Mouse (Mus musculus): ENCODE results near the gene Mgp. TPM values are rescaled to one million over a fixed set of nuclear protein-coding genes. Genes with fewer than 3 reads are reported as not detected.

The Mgp gene
- total RNA-seq (2023): not detected in 4 replicates

GRCm38 (mm10) chr6:136875670-136876069 is at the start of gene Mgp:
Gene Mgp, minus strand, starts transcription at chr6:136875823.

GRCm38 (mm10) chr6:136923532-136923931 is 47.9 kb upstream of the Mgp start, which contains the start of gene Pde6h:
Gene Pde6h, plus strand, starts transcription at chr6:136923832.

GRCm38 (mm10) chr6:136922080-136922479 is 46.5 kb upstream of the Mgp start, which contains the start of gene Erp27:
Gene Erp27, minus strand, starts transcription at chr6:136922180.

GRCm38 (mm10) chr6:136857186-136857872 is 18.3 kb downstream of the Mgp start, which contains the start of gene Art4:
Gene Art4, minus strand, starts transcription at chr6:136857733.

GRCm38 (mm10) chr6:136835352-136835751 is 40.3 kb downstream of the Mgp start, which contains the start of gene Smco3:
Gene Smco3, minus strand, starts transcription at chr6:136835452.

GRCm38 (mm10) chr6:136827881-136828561 is 47.6 kb downstream of the Mgp start, which contains the start of gene Wbp11:
Gene Wbp11, minus strand, starts transcription at chr6:136828233.

GRCm38 (mm10) chr6:136827516-136827880 is 48.1 kb downstream of the Mgp start, which contains the start of gene BC049715:
Gene BC049715, plus strand, starts transcription at chr6:136827626.

Other genes with a start within 250 kb of the Mgp start
- gene Plbd1, start 213.9 kb downstream of the Mgp start, total RNA-seq (2023): 73.7 to 84.3 TPM (median 79.0 TPM) in 4 replicates
- gene Gucy2c, start 94.1 kb downstream of the Mgp start, total RNA-seq (2023): 0.24 TPM in 1 of 4 replicates, not detected in the others
- gene Hist4h4, start 71.4 kb downstream of the Mgp start, total RNA-seq (2023): 14.5 to 18.6 TPM (median 15.4 TPM) in 4 replicates
- 50.5 to 66.8 TPM (median 53.5 TPM) in 4 replicates for gene H2afj, start 67.6 kb downstream of the Mgp start, total RNA-seq (2023)
- 4.4 to 9.9 TPM (median 7.9 TPM) in 4 replicates for gene BC049715, start 48.2 kb downstream of the Mgp start, total RNA-seq (2023)
- 229 to 267 TPM (median 251 TPM) in 4 replicates for gene Wbp11, start 47.6 kb downstream of the Mgp start, total RNA-seq (2023)
- not detected in 4 replicates for gene Smco3, start 40.4 kb downstream of the Mgp start, total RNA-seq (2023)
- gene Art4, start 18.1 kb downstream of the Mgp start, total RNA-seq (2023): 0.30 TPM in 1 of 4 replicates, not detected in the others
- 9.8 to 16.9 TPM (median 11.5 TPM) in 4 replicates for gene Erp27, start 46.4 kb upstream of the Mgp start, total RNA-seq (2023)
- 0.09 TPM in 1 of 4 replicates, not detected in the others for gene Pde6h, start 48.0 kb upstream of the Mgp start, total RNA-seq (2023)
- 879 to 975 TPM (median 929 TPM) in 4 replicates for gene Arhgdib, start 66.1 kb upstream of the Mgp start, total RNA-seq (2023)

All from B cell, adult 62 days (primary cell).